Mouse (Mus musculus) forebrain, embryonic 15.5 days (tissue): ENCODE measurements around the gene Brd2. TPM values are rescaled to one million over a fixed set of nuclear protein-coding genes. Genes with fewer than 3 reads are reported as not detected.
A peak's percentile ranks its signal among the peaks of the same experiment; 100 is the strongest.

Experiments used
- ATAC-seq: fragments of 200-750 bp; cut with Nextera tagmentation; replicated peaks from 2 replicates; pipeline ENCODE4 v1.8.0; 2017; ENCODE audit warnings: mild to moderate bottlenecking, moderate TSS enrichment, moderate library complexity
- H3K27ac ChIP-seq: fragments of 300-500 bp; sonication (generic); replicated peaks from 2 replicates; pipeline ENCODE4 v1.5.1; 2015; ENCODE audit warnings: mild to moderate bottlenecking, inconsistent platforms
- H3K27me3 ChIP-seq: fragments of 300-500 bp; sonication (generic); 2 replicates; pipeline ENCODE4 v1.6.1; 2015; ENCODE audit warnings: inconsistent platforms
- H3K36me3 ChIP-seq: fragments of 300-500 bp; sonication (generic); 2 replicates; pipeline ENCODE4 v1.6.1; 2015; ENCODE audit warnings: mild to moderate bottlenecking, inconsistent platforms
- H3K4me1 ChIP-seq: fragments of 300-500 bp; sonication (generic); 2 replicates; pipeline ENCODE4 v1.6.1; 2015; ENCODE audit warnings: inconsistent platforms
- H3K4me2 ChIP-seq: fragments of 300-500 bp; sonication (generic); replicated peaks from 2 replicates; pipeline ENCODE4 v1.6.1; 2015; ENCODE audit warnings: mild to moderate bottlenecking, inconsistent platforms
- H3K4me3 ChIP-seq: fragments of 300-500 bp; sonication (generic); 2 replicates; pipeline ENCODE4 v1.5.1; 2015; ENCODE audit warnings: mild to moderate bottlenecking, inconsistent platforms
- H3K9ac ChIP-seq: fragments of 300-500 bp; sonication (generic); replicated peaks from 2 replicates; pipeline ENCODE4 v1.6.1; 2015; ENCODE audit warnings: mild to moderate bottlenecking, inconsistent platforms
- H3K9me3 ChIP-seq: fragments of 300-500 bp; sonication (generic); 2 replicates; pipeline ENCODE4 v1.6.1; 2016; ENCODE audit warnings: inconsistent platforms
- WGBS: fragments of 180-500 bp; shearing (Covaris S2); methylation state at CpG from one replicate; pipeline ENCODE4 v1.1.7; 2015; ENCODE audit warnings: mixed read lengths; 5-methylcytosine and 5-hydroxymethylcytosine counted together
- polyA plus RNA-seq: library from polyadenylated mRNA; unstranded; fragments of >200 nt; fragmentation: Nextera tagmentation; extraction: Ambion mirVana; gene quantifications from 2 replicates; pipeline ENCODE4 v1.2.1, GENCODE M21; 2015

Gene Brd2
- polyA plus RNA-seq, 1 experiment from 2014 or later: 133 TPM

DNA sequence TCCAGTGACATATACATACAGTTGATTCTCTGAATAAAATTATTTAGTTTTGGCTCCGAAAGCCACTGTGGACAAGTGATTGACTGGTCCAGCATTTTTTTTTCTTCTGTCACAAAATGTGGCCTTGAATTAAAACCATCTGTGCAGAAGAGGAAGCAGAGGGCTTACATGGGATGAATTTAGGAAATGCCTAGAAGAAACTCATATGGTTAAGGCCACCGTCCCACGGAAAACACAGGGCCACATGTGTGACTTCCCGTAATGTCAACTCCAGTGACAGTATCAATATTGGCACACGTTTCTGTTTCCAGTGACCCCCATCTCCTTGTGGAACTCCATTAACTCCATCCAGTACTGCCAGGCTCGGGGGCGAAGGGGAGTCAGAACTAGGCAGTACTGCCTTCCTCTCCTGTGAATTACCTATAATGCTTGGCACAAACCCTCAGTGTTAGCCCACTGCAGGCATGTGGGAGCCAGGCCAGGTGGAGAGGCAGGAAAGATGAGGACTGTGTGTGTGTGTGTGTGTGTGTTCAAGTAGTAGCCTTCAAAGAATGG lies 20.1 kb upstream of the Brd2 start:
- Histone ChIP-seq H3K9ac (no peak overlapping the region), H3K36me3 (no peaks in the 10 kb centered on the region), H3K4me2 (no peak overlapping the region), H3K27me3 (peaks cover 35% of the 10 kb centered on the region), H3K9me3 (no peaks in the 10 kb centered on the region), H3K27ac (no peak overlapping the region), H3K4me1 (peaks cover 12% of the 10 kb centered on the region), H3K4me3 (no peak overlapping the region)
- WGBS: 87% methylated on average over 7 of the region's 7 CpGs
- ATAC-seq: no peak

GRCm38 (mm10) chr17:34141448-34141847 lies 19.0 kb upstream of the Brd2 start:
- Histone ChIP-seq H3K4me3 (no peak overlapping the region), H3K9ac (no peak overlapping the region), H3K4me1 (peaks cover 12% of the 10 kb centered on the region), H3K27me3 (peaks cover 35% of the 10 kb centered on the region), H3K36me3 (no peaks in the 10 kb centered on the region), H3K4me2 (no peak overlapping the region), H3K9me3 (no peaks in the 10 kb centered on the region), H3K27ac (no peak overlapping the region)
- WGBS: 50% methylated on average over 4 of the region's 4 CpGs
- ATAC-seq: no peak

- H3K9me3 ChIP-seq: no peaks in the 10 kb centered on the region
- 17% methylated on average over 5 of the region's 5 CpGs for WGBS
- no peak overlapping the region for H3K9ac ChIP-seq
- no peak overlapping the region for H3K4me3 ChIP-seq
- H3K27me3 ChIP-seq: peaks cover 35% of the 10 kb centered on the region
- H3K27ac ChIP-seq: no peak overlapping the region
- no peak for ATAC-seq
- peaks cover 17% of the 10 kb centered on the region for H3K4me1 ChIP-seq
- H3K36me3 ChIP-seq: no peaks in the 10 kb centered on the region
- H3K4me2 ChIP-seq: no peak overlapping the region
These were observed 17.8 kb upstream of the Brd2 start for GRCm38 (mm10) chr17:34140240-34140639.

- Histone ChIP-seq H3K36me3 (no peaks in the 10 kb centered on the region), H3K9ac (0 out of 2 replicates have a peak overlapping the region, but pooled peaks have one; percentile 4), H3K27me3 (peaks cover 35% of the 10 kb centered on the region), H3K9me3 (no peaks in the 10 kb centered on the region), H3K27ac (no peak overlapping the region), H3K4me3 (peak overlapping the region; percentile 12; the same call in 1 of the 2 replicates), H3K4me2 (peak overlapping the region; percentile 36), H3K4me1 (peaks cover 17% of the 10 kb centered on the region)
- no peak for ATAC-seq
- 1% methylated on average over 16 of the region's 16 CpGs for WGBS
These were observed 17.0 kb upstream of the Brd2 start for GRCm38 (mm10) chr17:34139416-34139815.

DNA sequence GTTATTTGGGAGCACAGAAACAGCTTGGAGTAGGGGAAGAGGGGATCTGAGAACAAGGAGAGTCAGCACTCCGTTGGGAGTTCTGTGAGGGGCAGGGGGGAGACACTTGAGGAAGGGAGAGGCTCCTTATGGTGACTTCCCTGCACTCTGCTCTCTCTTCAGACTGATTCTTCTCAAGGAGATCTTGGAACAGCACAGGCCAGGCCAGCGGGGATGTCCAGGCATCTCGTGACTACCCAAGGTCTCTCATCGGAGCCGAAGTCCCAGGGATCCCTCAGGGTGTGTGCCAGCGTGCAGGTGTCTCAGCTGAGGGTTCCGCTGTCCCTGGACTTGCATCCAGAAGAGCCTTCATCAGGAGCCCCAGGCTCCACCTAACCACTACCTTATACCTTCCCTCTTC lies 16.2 kb upstream of the Brd2 start:
- Histone ChIP-seq H3K9ac (no peak overlapping the region), H3K4me2 (no peak overlapping the region), H3K4me3 (no peak overlapping the region), H3K27ac (no peak overlapping the region), H3K27me3 (peaks cover 35% of the 10 kb centered on the region), H3K4me1 (peaks cover 17% of the 10 kb centered on the region), H3K36me3 (no peaks in the 10 kb centered on the region), H3K9me3 (no peaks in the 10 kb centered on the region)
- ATAC-seq: no peak
- 78% methylated on average over 7 of the region's 7 CpGs for WGBS

DNA sequence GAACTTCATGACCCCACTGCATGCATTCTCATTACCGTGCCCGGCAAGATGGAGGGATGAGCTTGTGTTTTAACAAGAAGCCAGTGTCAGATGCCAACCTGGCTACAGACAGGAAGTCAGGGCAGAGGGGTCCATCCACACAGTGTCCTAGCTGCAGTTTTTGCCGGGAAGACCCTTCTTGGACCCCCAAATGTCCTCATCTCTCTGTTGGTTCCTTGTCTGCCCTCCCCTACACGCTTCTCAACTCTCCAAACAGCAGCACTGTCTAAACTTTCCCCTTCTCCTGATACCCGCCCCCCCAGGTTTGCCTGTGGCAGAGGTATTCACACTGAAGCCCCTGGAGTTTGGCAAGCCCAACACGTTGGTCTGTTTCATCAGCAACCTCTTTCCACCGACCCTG lies 15.2 kb upstream of the Brd2 start:
- Histone ChIP-seq H3K4me3 (no peak overlapping the region), H3K36me3 (no peaks in the 10 kb centered on the region), H3K9me3 (no peaks in the 10 kb centered on the region), H3K4me1 (peaks cover 17% of the 10 kb centered on the region), H3K27me3 (peaks cover 35% of the 10 kb centered on the region), H3K27ac (no peak overlapping the region), H3K4me2 (no peak overlapping the region), H3K9ac (no peak overlapping the region)
- WGBS: 81% methylated on average over 7 of the region's 7 CpGs
- no peak for ATAC-seq

DNA sequence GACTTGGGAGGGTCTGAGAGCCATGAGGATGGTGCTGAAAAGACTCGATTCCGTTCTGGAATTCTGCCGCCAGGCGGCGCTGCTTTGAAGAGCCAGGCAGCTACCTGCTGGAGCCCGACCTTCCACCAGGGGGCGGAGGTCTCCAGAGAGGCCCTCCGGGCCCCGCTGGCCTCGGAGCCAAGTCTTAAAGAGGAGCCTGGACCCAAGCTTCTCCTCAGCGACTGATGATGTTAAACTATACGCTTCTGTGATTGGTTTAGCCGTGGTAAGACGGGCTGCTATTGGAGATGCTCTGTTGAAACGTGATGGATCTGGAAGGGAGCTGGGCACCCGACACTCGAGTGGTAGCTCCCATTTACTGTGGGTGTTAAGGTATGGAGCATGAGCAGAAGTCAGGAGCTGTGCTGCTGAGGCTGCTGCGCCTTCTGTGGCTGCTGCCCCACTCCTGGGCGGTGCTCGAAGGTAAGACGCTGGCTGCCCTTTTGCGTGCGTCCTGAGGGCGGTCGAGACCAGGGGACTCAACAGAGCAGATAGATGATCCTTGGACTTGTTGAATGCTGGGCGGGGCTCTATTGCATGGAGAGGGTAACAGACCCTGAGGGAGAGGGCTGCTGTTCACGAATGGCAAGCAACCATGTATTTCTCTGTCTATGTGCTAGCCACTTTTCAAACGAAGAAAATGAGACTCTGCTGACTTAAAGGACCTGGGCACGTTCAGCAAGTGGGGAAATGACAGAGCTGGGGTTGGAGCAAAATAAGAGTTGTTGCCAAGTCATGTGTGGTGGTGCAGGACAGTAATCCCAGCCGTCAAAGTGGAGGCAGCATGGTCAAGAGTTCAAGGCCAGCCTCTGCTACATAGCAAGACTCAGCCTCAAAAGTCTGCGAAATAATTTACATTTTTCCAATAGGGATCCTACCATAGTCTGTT lies 13.1 kb upstream of the Brd2 start:
- Histone ChIP-seq H3K4me1 (peaks cover 17% of the 10 kb centered on the region), H3K9ac (no peak overlapping the region), H3K27me3 (peaks cover 28% of the 10 kb centered on the region; the same call in 1 of the 2 replicates), H3K4me3 (peak overlapping the region; percentile 38), H3K4me2 (peak overlapping the region; percentile 68), H3K27ac (no peak overlapping the region; the same call in 1 of the 2 replicates), H3K9me3 (no peaks in the 10 kb centered on the region), H3K36me3 (no peaks in the 10 kb centered on the region)
- ATAC-seq: peak; percentile 97
- 7% methylated on average over 31 of the region's 31 CpGs for WGBS

- no peak overlapping the region for H3K27ac ChIP-seq
- 93% methylated on average over 3 of the region's 3 CpGs for WGBS
These were observed 12.0 kb upstream of the Brd2 start for GRCm38 (mm10) chr17:34134451-34134850.

DNA sequence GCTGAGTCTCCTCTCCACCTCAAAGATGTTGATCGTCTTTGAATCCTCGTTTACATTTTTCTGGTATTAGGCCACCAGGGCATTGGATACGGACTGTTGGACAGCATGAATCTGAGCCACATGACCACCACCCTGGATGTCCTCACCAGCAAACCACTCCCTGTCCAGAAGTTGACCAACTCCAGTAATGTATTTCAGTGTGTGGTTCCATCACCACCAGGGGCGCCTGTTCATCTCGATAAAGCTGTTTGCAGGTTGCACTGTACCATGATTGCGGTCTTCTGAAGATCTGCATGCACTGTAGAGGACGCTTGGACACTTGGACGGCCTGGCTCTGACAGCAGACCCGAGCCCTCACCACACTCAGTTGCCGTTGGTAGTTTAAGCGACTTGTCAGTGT lies 10.9 kb upstream of the Brd2 start:
- Histone ChIP-seq H3K4me1 (peaks cover 16% of the 10 kb centered on the region), H3K9me3 (no peaks in the 10 kb centered on the region), H3K9ac (no peak overlapping the region), H3K27ac (no peak overlapping the region), H3K4me2 (no peak overlapping the region), H3K4me3 (no peak overlapping the region), H3K36me3 (no peaks in the 10 kb centered on the region), H3K27me3 (peaks cover 6% of the 10 kb centered on the region; the same call in 1 of the 2 replicates)
- ATAC-seq: no peak
- 87% methylated on average over 11 of the region's 11 CpGs for WGBS

More at GRCm38 (mm10) chr17:34134451-34134850, 12.0 kb upstream of the Brd2 start:
- H3K36me3 ChIP-seq: no peaks in the 10 kb centered on the region
- H3K4me1 ChIP-seq: peaks cover 9% of the 10 kb centered on the region
- no peak overlapping the region for H3K4me3 ChIP-seq
- H3K9me3 ChIP-seq: no peaks in the 10 kb centered on the region
- peaks cover 17% of the 10 kb centered on the region; the same call in 1 of the 2 replicates for H3K27me3 ChIP-seq
- no peak; the same call in 1 of the 2 replicates for ATAC-seq
- no peak overlapping the region for H3K9ac ChIP-seq
- no peak overlapping the region for H3K4me2 ChIP-seq

DNA sequence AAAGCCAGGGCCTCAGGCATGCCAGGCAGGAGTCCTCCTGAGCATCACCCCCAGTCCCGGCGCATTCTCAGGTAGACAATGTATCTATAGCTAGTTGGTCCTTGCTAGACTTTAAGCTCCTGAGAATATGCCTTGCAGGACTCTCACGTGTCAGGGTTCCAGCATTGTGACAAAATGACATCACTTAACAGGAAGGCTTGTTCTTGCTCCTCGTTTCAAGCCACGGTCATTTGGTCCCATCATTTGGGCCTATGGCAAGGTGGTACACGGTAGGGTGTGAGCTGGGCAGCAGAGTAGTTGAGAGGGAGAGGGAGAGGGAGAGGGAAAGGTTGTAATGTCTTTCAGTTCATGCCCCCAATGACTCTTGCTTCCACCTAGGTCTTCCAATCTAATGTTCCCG lies 9.5 kb upstream of the Brd2 start:
- H3K9ac ChIP-seq: no peak overlapping the region
- H3K4me1 ChIP-seq: peaks cover 29% of the 10 kb centered on the region
- H3K9me3 ChIP-seq: no peaks in the 10 kb centered on the region
- H3K27me3 ChIP-seq: no peaks in the 10 kb centered on the region; the same call in 1 of the 2 replicates
- H3K4me2 ChIP-seq: no peak overlapping the region
- ATAC-seq: no peak
- 75% methylated on average over 7 of the region's 7 CpGs for WGBS
- H3K4me3 ChIP-seq: no peak overlapping the region
- H3K36me3 ChIP-seq: no peaks in the 10 kb centered on the region
- H3K27ac ChIP-seq: no peak overlapping the region

DNA sequence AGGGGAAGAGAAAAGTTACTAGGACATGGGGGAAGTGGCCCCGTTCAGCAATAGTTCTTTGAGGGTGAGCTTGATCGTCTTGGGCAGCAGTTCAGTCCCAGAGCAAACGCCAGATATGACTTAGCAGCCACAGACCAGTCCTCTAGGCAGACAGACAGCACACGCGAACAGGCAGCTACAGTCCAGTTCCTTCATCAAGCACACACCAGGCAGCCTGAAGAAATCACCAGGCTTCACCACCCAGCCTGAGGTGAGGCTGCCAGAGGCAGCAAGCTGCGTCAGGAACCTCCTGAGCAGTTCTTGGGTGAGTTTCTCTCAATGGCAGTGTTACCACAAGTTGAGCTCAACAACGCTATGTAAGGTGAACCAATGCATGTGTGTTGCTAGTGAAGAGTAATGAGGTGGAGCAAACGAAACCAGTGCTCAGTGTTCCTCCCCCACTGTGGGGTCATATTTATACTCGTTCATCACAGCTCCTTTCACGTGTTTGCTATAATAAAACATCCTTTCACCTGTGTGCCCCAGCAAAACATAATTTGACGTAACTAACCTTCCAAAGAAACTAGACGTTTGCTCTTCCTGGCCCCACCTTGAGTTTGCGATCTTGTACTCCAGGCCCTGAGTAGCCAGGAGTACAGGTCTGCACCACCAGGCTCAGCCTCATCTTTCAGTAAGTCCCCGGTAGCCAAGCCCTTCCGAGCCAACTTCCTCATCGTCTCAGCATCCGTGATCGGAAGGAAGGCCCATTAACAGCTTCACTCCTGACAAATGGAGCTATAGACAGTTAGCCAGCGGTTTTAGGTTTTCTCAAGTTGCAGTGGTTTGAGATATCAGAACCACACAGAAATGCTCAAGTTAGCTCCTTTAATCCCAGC lies 7.9 kb upstream of the Brd2 start:
- peaks cover 24% of the 10 kb centered on the region for H3K4me1 ChIP-seq
- 85% methylated on average over 19 of the region's 19 CpGs for WGBS
- no peaks in the 10 kb centered on the region for H3K36me3 ChIP-seq
- no peaks in the 10 kb centered on the region for H3K27me3 ChIP-seq
- no peaks in the 10 kb centered on the region for H3K9me3 ChIP-seq
- no peak overlapping the region for H3K4me2 ChIP-seq
- ATAC-seq: no peak
- no peak overlapping the region for H3K4me3 ChIP-seq
- H3K27ac ChIP-seq: no peak overlapping the region
- no peak overlapping the region for H3K9ac ChIP-seq
